Mouse (Mus musculus) hindbrain, postnatal 0 days (tissue): ENCODE data around the gene Grid1. TPM values are rescaled to one million over a fixed set of nuclear protein-coding genes. Genes with fewer than 3 reads are reported as not detected.

Experiments used
- ATAC-seq: fragments of 200-750 bp; cut with Nextera tagmentation; 2 replicates; pipeline ENCODE4 v1.8.0; 2017; ENCODE audit warnings: mild to moderate bottlenecking, moderate TSS enrichment, moderate library complexity
- DNase-seq: peaks from one replicate; pipeline ENCODE4 v3.0.0-alpha.2; 2015; ENCODE audit warnings: low spot score
- H3K27ac ChIP-seq: fragments of 300-500 bp; sonication (generic); 2 replicates; pipeline ENCODE4 v1.5.1; 2014; ENCODE audit warnings: mild to moderate bottlenecking
- H3K27me3 ChIP-seq: fragments of 300-500 bp; sonication (generic); 2 replicates; pipeline ENCODE4 v1.6.1; 2014; ENCODE audit warnings: low read length, mixed read lengths; ENCODE audit not compliant: insufficient read depth
- H3K36me3 ChIP-seq: fragments of 300-500 bp; sonication (generic); 2 replicates; pipeline ENCODE4 v1.6.1; 2014; ENCODE audit warnings: low read length, mixed read lengths; ENCODE audit not compliant: insufficient read depth
- H3K4me1 ChIP-seq: fragments of 300-500 bp; sonication (generic); 2 replicates; pipeline ENCODE4 v1.6.1; 2014; ENCODE audit warnings: antibody characterized with exemption, low read length, mixed read lengths; ENCODE audit not compliant: insufficient read depth
- H3K4me2 ChIP-seq: fragments of 300-500 bp; sonication (generic); 2 replicates; pipeline ENCODE4 v1.6.1; 2014; ENCODE audit warnings: low read depth, mild to moderate bottlenecking, low read length, moderate library complexity, mixed read lengths
- H3K4me3 ChIP-seq: fragments of 300-500 bp; sonication (generic); 2 replicates; pipeline ENCODE4 v1.5.1; 2014; ENCODE audit warnings: low read length
- H3K9ac ChIP-seq: fragments of 300-500 bp; sonication (generic); replicated peaks from 2 replicates; pipeline ENCODE4 v1.6.1; 2014; ENCODE audit warnings: mild to moderate bottlenecking, low read length, moderate library complexity, mixed read lengths
- H3K9me3 ChIP-seq: fragments of 300-500 bp; sonication (generic); 2 replicates; pipeline ENCODE4 v1.6.1; 2016; ENCODE audit warnings: low read length, mixed read lengths
- CTCF ChIP-seq: IDR thresholded peaks from 2 replicates; pipeline ENCODE4 v1.5.1; 2016; ENCODE audit warnings: antibody characterized with exemption, control low read depth, low read depth
- WGBS: fragments of 180-500 bp; shearing (Covaris S2); extraction: QIAGEN DNeasy Blood & Tissue Kit; methylation state at CpG from one replicate; pipeline ENCODE4 v1.1.7; 2014; 5-methylcytosine and 5-hydroxymethylcytosine counted together
- polyA plus RNA-seq: library from polyadenylated mRNA; unstranded; fragments of >200 nt; fragmentation: Nextera tagmentation; extraction: Ambion mirVana; gene quantifications from 2 replicates; pipeline ENCODE4 v1.2.1, GENCODE M21; 2015
- total RNA-seq: library from RNA; depleted of rRNA; stranded (reverse); fragments of >200 nt; gene quantifications from 2 replicates; pipeline ENCODE4 v1.2.3, GENCODE M21; 2014

Gene Grid1
- total and polyA plus RNA-seq, 2 experiments from 2014 or later = 8.6 to 33.7 TPM

GRCm38 (mm10) chr14:35365177-35365944 is 545.5 kb downstream of the Grid1 start:
- H3K27me3 ChIP-seq = no peaks in the 10 kb centered on the region
- ATAC-seq (peak; percentile 38), DNase-seq (no peak)
- H3K27ac ChIP-seq = no peak overlapping the region
- no peaks in the 10 kb centered on the region for H3K36me3 ChIP-seq
- 65% methylated on average over 8 of the region's 8 CpGs for WGBS
- TF ChIP-seq CTCF = no peak
- no peak overlapping the region for H3K4me3 ChIP-seq
- H3K9ac ChIP-seq = no peak overlapping the region
- H3K9me3 ChIP-seq = peaks cover 3% of the 10 kb centered on the region; the same call in 1 of the 2 replicates
- H3K4me2 ChIP-seq = no peak overlapping the region
- no peaks in the 10 kb centered on the region for H3K4me1 ChIP-seq

- Histone ChIP-seq H3K36me3 (no peaks in the 10 kb centered on the region), H3K27ac (no peak overlapping the region), H3K4me1 (no peaks in the 10 kb centered on the region), H3K4me3 (no peak overlapping the region), H3K27me3 (no peaks in the 10 kb centered on the region), H3K4me2 (no peak overlapping the region), H3K9ac (no peak overlapping the region), H3K9me3 (no peaks in the 10 kb centered on the region; the same call in 1 of the 2 replicates)
- TF ChIP-seq CTCF = no peak
- WGBS = 73% methylated on average over 3 of the region's 3 CpGs
- ATAC-seq (no peak), DNase-seq (no peak)
These were observed 554.5 kb downstream of the Grid1 start for GRCm38 (mm10) chr14:35374374-35374773.

GRCm38 (mm10) chr14:35393591-35393990 is 573.7 kb downstream of the Grid1 start:
- ATAC-seq (no peak), DNase-seq (no peak)
- Histone ChIP-seq H3K9ac (no peak overlapping the region), H3K27me3 (no peaks in the 10 kb centered on the region), H3K4me3 (no peak overlapping the region), H3K9me3 (no peaks in the 10 kb centered on the region), H3K27ac (no peak overlapping the region), H3K4me2 (no peak overlapping the region), H3K4me1 (no peaks in the 10 kb centered on the region), H3K36me3 (no peaks in the 10 kb centered on the region)
- no peak for TF ChIP-seq CTCF
- WGBS = 68% methylated on average over 4 of the region's 4 CpGs

GRCm38 (mm10) chr14:35404249-35404908 is 584.5 kb downstream of the Grid1 start:
- peak; percentile 59; the same call in 1 of the 2 replicates for ATAC-seq
- 60% methylated on average over 3 of the region's 3 CpGs for WGBS

GRCm38 (mm10) chr14:35430259-35430658 is 610.4 kb downstream of the Grid1 start:
- ATAC-seq (no peak), DNase-seq (peak; percentile 16)
- no peaks in the 10 kb centered on the region for H3K27me3 ChIP-seq
- no peaks in the 10 kb centered on the region for H3K4me1 ChIP-seq
- WGBS = 55% methylated on average over 2 of the region's 2 CpGs
- no peak for TF ChIP-seq CTCF
- H3K27ac ChIP-seq = no peak overlapping the region
- no peaks in the 10 kb centered on the region for H3K36me3 ChIP-seq
- no peak overlapping the region for H3K4me3 ChIP-seq
- no peak overlapping the region for H3K9ac ChIP-seq
- no peaks in the 10 kb centered on the region for H3K9me3 ChIP-seq
- H3K4me2 ChIP-seq = no peak overlapping the region

More at GRCm38 (mm10) chr14:35404249-35404908, 584.5 kb downstream of the Grid1 start:
- Histone ChIP-seq H3K36me3 (no peaks in the 10 kb centered on the region), H3K9me3 (no peaks in the 10 kb centered on the region), H3K4me2 (no peak overlapping the region), H3K27me3 (no peaks in the 10 kb centered on the region), H3K27ac (no peak overlapping the region), H3K4me3 (no peak overlapping the region), H3K4me1 (no peaks in the 10 kb centered on the region), H3K9ac (no peak overlapping the region)
- peak; percentile 17 for DNase-seq
- no peak for TF ChIP-seq CTCF

GRCm38 (mm10) chr14:35453702-35454101 is 633.8 kb downstream of the Grid1 start:
- Histone ChIP-seq H3K9me3 (no peaks in the 10 kb centered on the region), H3K27ac (no peak overlapping the region), H3K4me2 (no peak overlapping the region), H3K36me3 (no peaks in the 10 kb centered on the region), H3K4me3 (no peak overlapping the region), H3K27me3 (no peaks in the 10 kb centered on the region), H3K4me1 (no peaks in the 10 kb centered on the region), H3K9ac (no peak overlapping the region)
- no peak for ATAC-seq
- no peak for TF ChIP-seq CTCF
- WGBS = 91% methylated on average over 7 of the region's 7 CpGs
- DNase-seq = no peak
